Comparison of ENCODE assay signal across 11 mouse cellular contexts in the genomic region with DNA sequence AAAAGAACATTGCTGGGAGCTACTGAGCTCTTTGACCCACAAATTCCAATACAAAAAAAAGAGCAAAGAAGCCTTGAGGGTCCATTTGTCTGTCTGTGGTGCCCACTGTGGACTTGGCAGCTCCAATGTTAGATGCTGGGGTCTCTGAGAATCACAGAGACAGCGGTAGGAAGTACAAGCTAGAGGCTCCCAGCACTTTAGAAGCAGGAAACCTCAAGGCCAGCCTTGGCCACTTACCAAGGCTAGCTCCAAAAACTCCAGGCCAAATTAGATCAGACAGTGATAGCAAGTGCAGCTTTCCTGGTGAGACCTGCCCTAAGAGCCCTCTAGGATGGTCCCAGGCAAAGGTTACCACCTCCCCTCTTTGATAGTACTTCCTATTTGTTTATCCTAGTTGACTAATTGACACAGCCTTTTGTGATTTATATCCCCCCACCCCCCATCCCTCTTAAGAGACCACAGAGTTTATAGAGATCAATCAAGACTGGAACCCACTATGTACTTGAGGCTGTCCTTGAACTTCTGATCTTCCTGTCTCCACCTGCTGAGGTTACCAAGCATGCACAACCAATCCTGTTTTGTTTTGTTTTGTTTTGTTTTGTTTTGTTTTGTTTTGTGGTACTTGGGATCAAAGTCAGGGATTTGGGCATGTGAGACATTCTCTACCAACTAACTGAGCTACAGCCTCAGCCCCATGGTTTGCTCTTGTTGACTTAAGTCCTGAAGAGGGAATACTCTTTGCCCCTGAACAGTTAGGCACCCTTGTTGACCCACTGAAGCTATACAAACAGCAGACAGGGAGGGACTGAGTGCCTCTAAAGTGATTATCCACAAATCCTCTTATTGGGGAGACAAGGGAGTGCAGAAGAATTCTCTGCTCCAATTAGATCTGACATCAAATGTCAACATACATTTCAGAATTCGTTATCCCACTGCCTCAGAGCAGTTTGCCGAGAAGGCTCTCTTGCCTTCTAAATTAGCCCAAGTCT.
DNase-seq lines count a peak whose midpoint lies in the region; ATAC-seq and TF ChIP-seq lines count a peak whose summit lies in the region.
"Had no signal": no experiment of that assay in that cellular context is flagged by ENCODE, and none has a peak within 500 bp of the region (broad histone marks: within the 10 kb centered on the region; RNA-seq: fewer than 3 reads in every experiment).

No protein-coding gene starts in this region.

- H3K27ac ChIP-seq in heart, embryonic 12.5 days (ENCODE audit: poor library complexity, severe bottlenecking), result peak overlapping the region; percentile 92
- peak overlapping the region; percentile 96 for H3K27ac ChIP-seq in intestine, embryonic 16.5 days (ENCODE audit: low read length)
- H3K27ac ChIP-seq in stomach, postnatal 0 days (replicated peaks), result peak overlapping the region; percentile 84
- H3K27ac ChIP-seq: midbrain, embryonic 12.5 days had no signal

- H3K4me3 ChIP-seq in heart, embryonic 12.5 days, result no peak overlapping the region
- H3K4me3 ChIP-seq in intestine, embryonic 16.5 days (ENCODE audit: low read length), result no peak overlapping the region
- no peak overlapping the region for H3K4me3 ChIP-seq in stomach, postnatal 0 days (ENCODE audit: low read depth, low read length)
- H3K4me3 ChIP-seq: midbrain, embryonic 12.5 days had no signal

- peaks cover 5% of the 10 kb centered on the region; the same call in 1 of the 2 replicates for H3K9me3 ChIP-seq in heart, embryonic 12.5 days (replicated peaks)
- no peaks in the 10 kb centered on the region for H3K9me3 ChIP-seq in intestine, embryonic 16.5 days (ENCODE audit: control insufficient read depth, low read length)
- H3K9me3 ChIP-seq in stomach, postnatal 0 days (ENCODE audit: control insufficient read depth, low read length), result no peaks in the 10 kb centered on the region
- H3K9me3 ChIP-seq: G1E; midbrain, embryonic 12.5 days had no signal

- peak overlapping the region; percentile 41 for H3K4me2 ChIP-seq in heart, embryonic 12.5 days
- H3K4me2 ChIP-seq in intestine, embryonic 16.5 days (ENCODE audit: low read depth, low read length), result peak overlapping the region; percentile 23
- peak overlapping the region; percentile 11; the same call in 1 of the 2 replicates for H3K4me2 ChIP-seq in stomach, postnatal 0 days (replicated peaks; ENCODE audit: low read depth)
- H3K4me2 ChIP-seq: midbrain, embryonic 12.5 days had no signal

- no peak for ATAC-seq in heart, embryonic 12.5 days (ENCODE audit: insufficient number of reproducible peaks, low FRiP score)
- ATAC-seq in intestine, embryonic 16.5 days, result peak; percentile 4
- ATAC-seq in stomach, postnatal 0 days (ENCODE audit: low FRiP score, low TSS enrichment), result no peak

- H3K4me1 ChIP-seq in heart, embryonic 12.5 days (replicated peaks), result peaks cover 65% of the 10 kb centered on the region
- H3K4me1 ChIP-seq in intestine, embryonic 16.5 days (ENCODE audit: control insufficient read depth, insufficient read depth, low read length), result peaks cover 50% of the 10 kb centered on the region
- peaks cover 12% of the 10 kb centered on the region for H3K4me1 ChIP-seq in stomach, postnatal 0 days (replicated peaks; ENCODE audit: control insufficient read depth, insufficient read depth)
- H3K4me1 ChIP-seq: midbrain, embryonic 12.5 days had no signal

- no peak overlapping the region for H3K9ac ChIP-seq in heart, embryonic 12.5 days
- H3K9ac ChIP-seq in intestine, embryonic 16.5 days (ENCODE audit: low read depth, low read length), result peak overlapping the region; percentile 44; the same call in 1 of the 2 replicates
- H3K9ac ChIP-seq in stomach, postnatal 0 days (ENCODE audit: low read length), result no peak overlapping the region
- H3K9ac ChIP-seq: midbrain, embryonic 12.5 days had no signal

- no peaks in the 10 kb centered on the region for H3K27me3 ChIP-seq in heart, embryonic 12.5 days (replicated peaks)
- no peaks in the 10 kb centered on the region for H3K27me3 ChIP-seq in intestine, embryonic 16.5 days (replicated peaks; ENCODE audit: control insufficient read depth, insufficient read depth, low read length)
- no peaks in the 10 kb centered on the region for H3K27me3 ChIP-seq in stomach, postnatal 0 days (ENCODE audit: control insufficient read depth, insufficient read depth, low read length)

- no peak for TF ChIP-seq EP300 in stomach, postnatal 0 days (optimal IDR thresholded peaks at IDR 0.05)

- no peak for DNase-seq in heart, postnatal 10 days
- peak; percentile 33 for DNase-seq in ovary, adult 18-20 months (ENCODE audit: low spot score)
- DNase-seq in ovary, postnatal 14 days (ENCODE audit: low spot score), result no peak
- DNase-seq in stomach, postnatal 0 days (ENCODE audit: low spot score), result no peak
- no peak for DNase-seq in urinary bladder, adult 2 months (ENCODE audit: low spot score)
- no peak for DNase-seq in thymus, adult 18-20 months
- DNase-seq: kidney, postnatal 14 days had no signal

- intact Hi-C loops in heart, postnatal 10 days (cut with DNase I), result loop anchor here (2.0 kb wide), 1 partner anchor 17 kb away; no protein-coding TSS in a partner anchor

- WGBS in heart, embryonic 12.5 days, result 61% methylated on average over 3 of the region's 3 CpGs
- 63% methylated on average over 3 of the region's 3 CpGs for WGBS in intestine, embryonic 16.5 days
- WGBS in stomach, postnatal 0 days, result 57% methylated on average over 3 of the region's 3 CpGs

- peaks cover 16% of the 10 kb centered on the region; the same call in 1 of the 2 replicates for H3K36me3 ChIP-seq in heart, embryonic 12.5 days
- H3K36me3 ChIP-seq in intestine, embryonic 16.5 days (ENCODE audit: control insufficient read depth, insufficient read depth, low read length), result no peaks in the 10 kb centered on the region
- no peaks in the 10 kb centered on the region for H3K36me3 ChIP-seq in stomach, postnatal 0 days (ENCODE audit: control insufficient read depth, insufficient read depth, low read length)
- H3K36me3 ChIP-seq: G1E; midbrain, embryonic 12.5 days had no signal

- TF ChIP-seq CTCF in stomach, postnatal 0 days (IDR thresholded peaks at IDR 0.05; ENCODE audit: low read depth), result no peak
